Mouse (Mus musculus) layer of hippocampus, adult 18-20 months (tissue): ENCODE measurements around the gene Sdf2l1. TPM values are rescaled to one million over a fixed set of nuclear protein-coding genes. Genes with fewer than 3 reads are reported as not detected.
"Not testable (repeated sequence)": the region's sequence is repeated elsewhere in the genome, so short reads cannot be mapped to it uniquely, and the experiment has no call there.

Experiments used
- DNase-seq, 2 experiments: peaks; one replicate each; pipeline ENCODE4 v3.0.0; 2022; ENCODE audit warnings: low spot score in 2 of 2
- long read RNA-seq: library from polyadenylated mRNA; stranded (forward); transcript quantifications from one replicate; pipeline ENCODE4 v2.0.0, GENCODE M21; 2021
- total RNA-seq, 2 experiments: library from RNA; stranded (reverse); gene quantifications; 2 replicates each; pipeline ENCODE4 v1.2.3; 2021

The Sdf2l1 gene
- 10 to 100 TPM; 30.9 to 34.9 TPM for total RNA-seq
- long read RNA-seq, transcript Sdf2l1-201 (3 exons, 1,108 nt): major isoform, 19 of 19 reads
- long read RNA-seq, partial matches to known transcripts: 0 of 19 reads
- long read RNA-seq, other reads (novel, unspliced or antisense): 0 of 19 reads

DNA sequence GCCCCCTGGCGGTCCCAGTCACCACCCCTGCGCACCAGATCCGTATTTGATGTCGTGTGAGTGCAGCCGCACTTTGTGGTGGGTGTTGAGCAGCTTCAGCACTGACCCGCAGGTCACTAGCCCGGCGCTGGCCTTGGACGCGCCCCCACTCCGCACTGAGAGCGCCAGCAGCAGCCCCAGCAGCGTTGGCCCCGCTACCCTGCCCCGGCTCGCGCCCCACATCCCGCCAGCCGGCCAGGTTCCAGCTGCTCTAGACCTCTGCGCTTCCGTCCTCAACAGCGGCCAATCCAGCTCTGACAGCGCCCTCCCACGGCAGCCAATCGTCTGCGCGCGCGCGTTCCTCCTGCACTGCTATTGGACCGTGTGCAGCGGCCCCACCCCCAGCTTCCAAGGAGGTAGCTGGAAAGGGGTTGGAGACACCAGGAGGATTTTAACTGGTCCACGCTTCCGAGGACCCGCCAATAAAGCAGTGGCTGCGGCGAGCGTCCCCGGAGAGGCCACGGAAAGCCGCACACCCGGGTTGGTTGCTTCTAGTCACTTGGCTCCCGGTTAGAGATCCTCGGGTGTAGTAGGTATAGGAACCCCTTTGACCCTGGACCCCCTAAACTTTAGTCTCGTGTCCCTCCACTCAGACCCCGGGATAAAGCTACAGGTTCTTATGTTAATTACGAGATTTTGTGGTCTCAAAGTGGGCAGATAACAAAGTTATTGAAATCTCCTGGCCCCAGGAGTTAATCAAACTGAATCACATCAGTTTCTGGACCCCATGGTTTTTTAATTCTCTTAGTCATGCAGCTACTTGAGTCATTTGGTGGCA, at the start of gene Sdf2l1:
Gene Sdf2l1 (minus strand): TSS at position 295 of the 817 bp plus-strand sequence.
- DNase-seq: peak; percentile 96 to 99

DNA sequence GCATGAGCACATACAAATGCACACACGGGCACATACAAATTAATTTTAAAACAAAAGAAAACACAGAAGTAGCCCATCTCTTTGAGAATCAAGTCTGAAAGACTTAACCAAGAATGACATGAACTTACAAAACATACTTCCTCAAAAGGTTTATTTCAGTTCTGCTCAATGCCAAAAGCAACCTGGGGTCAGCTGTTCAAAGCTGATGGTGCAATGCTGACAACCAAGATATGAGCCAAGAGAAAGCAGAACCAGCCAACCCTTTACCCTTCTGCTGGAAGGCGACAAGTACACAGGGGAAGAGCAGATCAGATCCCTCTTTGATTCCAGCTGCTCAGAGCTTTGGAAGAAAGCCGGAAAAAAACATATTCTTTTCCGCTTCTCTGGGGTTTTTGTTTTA, 49.2 kb upstream of the Sdf2l1 start:
- no peak for DNase-seq

DNA sequence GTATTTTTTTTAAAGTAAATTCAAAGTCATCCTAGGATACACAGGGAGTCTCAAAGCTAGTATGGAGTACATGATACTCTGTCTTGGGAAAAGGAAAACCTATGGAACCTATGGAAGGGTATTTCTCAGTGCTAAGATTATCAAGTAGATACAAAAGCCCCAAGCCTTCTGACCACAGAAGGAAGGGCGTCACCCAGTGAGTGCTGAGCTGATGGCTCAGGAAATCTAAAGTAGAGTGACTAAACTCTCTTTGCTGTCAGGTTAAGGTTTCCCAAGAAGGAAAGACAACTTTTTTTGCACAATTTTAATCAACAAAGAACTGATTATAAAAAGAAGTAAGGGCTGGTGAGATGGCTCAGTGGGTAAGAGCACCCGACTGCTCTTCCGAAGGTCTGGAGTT, 47.5 kb upstream of the Sdf2l1 start:
- DNase-seq: no peak

DNA sequence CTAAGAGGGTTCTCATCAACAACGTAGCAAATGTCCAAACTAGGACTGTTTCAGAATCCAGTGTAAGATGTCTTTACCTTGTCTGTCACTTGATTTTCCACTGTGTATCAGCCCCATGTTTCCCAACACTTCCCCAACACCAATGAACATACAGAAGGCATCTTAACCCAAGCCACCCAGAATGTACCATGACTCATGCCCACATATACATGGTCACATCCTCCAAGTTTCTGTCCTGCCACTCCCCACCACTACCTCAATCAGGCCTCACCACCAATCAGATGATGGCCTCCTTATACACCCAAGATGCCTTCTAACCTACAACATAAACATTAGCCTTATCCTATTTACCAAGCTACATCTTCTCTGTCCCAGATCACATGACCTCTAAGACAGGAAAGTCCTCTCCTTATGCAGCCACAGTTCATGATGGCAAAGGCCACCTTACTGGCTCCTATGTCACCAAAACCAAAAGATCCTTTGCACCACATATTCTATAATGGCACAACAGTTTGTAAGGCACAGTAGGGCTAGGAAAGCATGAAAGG, 45.5 kb upstream of the Sdf2l1 start:
- DNase-seq: no peak

DNA sequence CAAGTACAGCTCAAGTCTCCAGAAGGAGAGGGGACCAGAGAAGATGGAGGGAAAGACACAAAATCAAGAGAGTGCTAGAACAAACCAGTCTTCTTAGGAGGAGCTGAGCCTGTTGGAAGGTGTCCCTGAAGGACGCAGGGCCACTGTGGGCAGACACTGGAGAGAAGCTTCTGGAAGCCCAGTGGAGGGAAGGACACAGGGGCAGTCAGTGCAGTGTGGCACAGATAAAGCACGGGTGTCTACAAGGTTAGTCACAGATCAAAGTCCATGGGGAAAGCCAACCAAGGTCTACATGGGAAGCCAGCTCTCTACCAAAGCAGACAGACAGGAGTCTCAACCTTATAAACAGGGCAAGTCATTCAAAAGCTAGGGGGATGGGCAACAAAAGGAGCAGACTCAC, 43.6 kb upstream of the Sdf2l1 start:
- DNase-seq: no peak

DNA sequence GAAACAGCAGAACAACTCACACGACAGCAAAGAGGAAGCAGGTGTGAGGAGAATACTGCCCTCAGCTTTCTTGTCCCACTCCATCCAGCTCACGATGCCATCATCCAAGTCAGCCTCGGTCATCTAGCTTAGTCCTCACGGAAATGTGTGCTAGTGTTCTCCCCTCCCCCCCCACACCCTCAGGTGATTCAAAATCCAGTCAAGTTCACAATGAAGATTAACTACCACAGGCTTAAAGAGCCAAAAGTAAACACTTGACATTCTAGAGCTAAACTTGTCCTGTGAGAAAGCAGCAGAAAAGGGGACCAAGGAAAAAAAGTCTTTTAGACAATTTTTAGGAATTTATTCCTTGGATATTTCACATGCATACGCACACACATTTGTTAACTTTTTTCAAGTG, 35.9 kb upstream of the Sdf2l1 start:
- no peak for DNase-seq

DNA sequence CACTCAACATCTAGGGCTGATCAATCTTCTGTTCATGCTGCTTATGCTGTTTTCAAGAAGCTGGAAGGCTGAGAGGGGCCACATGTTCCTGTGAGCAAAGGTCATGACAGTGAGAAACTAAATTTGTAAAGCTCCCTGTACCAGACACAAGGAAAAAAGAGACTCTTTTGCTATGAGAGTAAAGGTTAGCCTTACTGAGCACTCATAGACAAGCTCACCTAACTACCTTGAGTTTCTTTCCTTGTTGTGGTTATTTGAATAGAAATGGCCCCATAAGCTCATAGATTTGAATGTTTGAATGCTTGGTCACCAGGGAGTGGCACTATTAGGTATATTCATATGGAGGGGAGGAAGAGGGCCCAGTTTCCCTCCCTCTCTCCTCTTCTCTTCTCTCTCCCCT, 35.0 kb upstream of the Sdf2l1 start:
- no peak for DNase-seq

DNA sequence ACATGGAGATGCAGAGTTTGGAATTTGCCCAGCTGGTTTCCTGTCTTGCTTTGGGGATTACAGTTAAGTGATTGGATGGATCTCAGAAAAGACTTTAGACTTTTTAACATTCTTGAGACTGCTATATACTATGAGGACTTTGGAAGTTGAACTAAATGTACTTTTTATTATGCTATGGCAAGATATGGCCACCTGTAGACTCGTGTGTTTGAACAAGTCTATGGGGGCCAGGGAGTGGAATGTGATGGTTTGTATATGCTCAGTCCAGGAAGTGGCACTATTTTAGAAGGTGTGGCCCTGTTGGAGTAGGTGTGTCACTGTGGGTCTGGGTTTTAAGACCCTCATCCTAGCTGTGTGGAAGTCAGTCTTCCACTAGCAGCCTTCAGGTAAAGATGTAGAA, 33.3 kb upstream of the Sdf2l1 start:
- DNase-seq: not testable (repeated sequence)

DNA sequence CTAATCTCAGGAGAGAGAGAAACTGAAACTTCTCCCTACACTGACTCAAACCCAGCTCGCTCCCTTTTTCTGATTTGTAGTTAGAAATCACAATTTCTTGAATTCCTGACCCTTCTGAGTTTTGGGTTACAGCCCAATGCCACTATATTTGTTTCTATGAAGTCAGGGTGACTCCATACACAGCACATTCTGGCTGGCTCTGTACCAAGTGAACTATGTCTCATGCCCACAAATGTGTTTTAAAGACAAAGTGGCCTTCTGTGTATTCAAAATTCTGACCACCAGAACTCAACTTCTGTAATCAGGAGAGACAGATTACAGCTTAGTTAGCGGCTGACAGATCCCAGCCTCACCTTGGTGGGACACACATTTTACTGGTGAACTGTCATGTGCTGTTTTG, 22.2 kb upstream of the Sdf2l1 start:
- DNase-seq: no peak

DNA sequence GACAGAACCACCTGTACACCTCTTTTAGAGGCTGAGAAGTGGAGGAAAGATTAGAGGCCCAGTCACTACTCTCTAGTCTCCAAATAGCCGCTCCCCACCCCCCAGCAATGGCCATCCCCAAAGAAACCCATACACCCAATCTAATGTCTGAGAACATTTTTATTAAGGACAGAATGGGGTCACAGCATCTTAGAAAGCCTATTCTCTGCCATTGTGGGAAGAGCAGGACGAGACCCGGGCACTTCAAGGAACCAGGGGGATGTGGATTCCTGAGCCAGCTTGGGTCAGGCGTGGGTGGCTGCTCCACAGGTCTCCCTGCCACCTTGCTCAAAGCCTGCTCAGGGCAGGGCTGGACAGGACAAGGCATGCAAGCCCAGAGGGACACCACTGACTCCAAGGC, 19.7 kb upstream of the Sdf2l1 start:
- DNase-seq: no peak

DNA sequence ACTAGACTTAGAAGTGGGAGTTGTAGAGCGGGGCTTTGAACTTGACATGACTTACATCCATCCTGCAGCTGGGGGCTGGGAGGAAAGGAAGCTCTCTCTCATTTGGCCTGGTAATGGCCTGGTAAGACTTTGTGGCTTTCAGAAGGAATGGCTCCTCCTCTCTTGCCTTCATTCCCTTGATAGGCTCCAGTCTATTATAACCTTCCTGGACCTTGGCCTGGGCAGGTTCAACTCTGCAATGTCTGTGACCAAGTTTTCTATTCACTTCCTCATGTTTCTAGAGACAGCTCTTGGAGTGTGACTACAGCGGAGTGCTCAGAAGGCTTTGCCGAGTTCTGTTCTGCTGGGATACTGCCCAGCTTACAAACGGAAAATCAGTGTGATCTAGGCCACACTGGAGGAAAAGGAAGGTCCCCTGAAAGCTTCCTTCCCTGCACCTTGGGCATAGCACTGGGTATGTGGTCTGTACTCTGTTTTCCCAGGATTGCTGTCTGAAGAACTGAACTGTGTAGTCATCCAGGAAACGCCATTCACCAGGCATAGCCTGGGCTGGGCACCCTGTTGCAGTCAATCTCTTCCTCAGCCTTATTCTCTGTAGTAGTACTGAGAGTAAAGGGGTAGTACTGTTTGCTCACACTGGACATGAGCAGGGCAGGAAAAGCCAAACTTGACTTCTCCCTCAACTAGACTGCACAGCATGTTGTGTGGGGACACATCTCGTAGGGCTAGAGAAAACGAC, 18.5 kb upstream of the Sdf2l1 start:
- DNase-seq: no peak

DNA sequence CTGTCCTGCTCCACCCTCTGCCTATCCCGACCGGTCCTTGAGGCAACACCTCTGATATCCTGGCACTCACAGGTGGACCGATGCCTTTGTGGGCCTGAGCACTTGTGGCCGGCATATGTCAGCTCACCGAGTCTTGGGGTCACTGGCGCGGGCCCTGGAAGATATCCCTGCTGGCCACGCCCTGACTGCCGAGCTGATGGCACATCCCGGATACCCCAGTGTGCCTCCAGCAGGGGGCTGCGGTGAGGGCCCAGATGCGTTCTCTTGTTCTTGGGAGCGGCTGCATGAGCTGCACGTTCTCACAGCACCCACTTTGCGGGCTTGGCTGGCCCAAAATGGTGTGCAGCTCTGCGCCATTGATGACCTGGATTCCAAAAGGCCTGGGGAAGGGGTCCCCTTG, 15.9 kb upstream of the Sdf2l1 start:
- DNase-seq: no peak

DNA sequence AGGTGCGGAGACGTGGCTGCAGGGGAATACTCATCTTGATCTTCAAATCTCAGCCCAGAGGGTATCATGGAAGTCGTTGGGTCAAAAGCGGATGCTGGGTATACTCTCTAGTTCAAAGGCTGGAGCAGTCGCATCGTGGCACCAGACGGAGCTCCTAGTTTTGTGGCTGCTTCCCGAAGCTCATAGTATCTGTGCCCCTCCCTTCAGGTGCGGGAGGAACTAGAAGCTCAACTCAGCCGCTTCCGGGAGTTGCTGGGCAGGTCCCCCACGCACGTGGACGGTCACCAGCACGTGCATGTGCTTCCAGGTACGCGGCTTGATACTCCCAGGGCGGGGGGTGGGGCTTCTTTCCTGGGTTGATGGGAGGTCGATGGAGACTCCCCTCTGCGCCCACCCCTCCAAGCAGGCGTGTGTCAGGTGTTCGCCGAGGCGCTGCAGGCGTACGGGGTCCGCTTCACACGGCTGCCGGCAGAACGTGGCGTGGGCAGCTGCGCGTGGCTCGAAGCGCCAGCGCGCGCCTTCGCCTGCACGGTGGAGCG, 15.3 kb upstream of the Sdf2l1 start:
- peak in 1 of 2 experiments; percentile 29 for DNase-seq

DNA sequence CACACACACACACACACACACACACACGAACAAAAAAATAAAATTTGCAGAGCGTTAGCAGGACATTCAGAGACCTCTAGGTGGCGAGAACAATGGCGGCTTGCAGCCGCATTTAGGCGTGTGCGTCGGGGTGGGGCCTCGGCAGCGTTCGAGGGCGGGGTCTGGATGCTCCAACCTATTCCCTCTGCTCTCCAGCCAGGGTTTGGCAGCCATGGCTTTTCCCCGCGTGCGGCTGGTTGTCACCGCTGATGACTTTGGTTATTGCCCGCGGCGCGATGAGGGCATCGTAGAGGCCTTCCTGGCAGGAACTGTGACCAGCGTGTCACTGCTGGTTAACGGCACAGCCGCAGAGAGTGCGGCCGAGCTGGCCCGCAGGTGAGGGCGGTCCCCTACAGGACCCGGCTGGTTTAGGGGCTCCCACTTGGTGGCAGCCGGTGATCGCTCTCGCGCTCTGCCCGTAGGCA, 14.6 kb upstream of the Sdf2l1 start, which contains the start of gene Ccdc116:
Gene Ccdc116 (minus strand): TSS at position 458 of the 464 bp plus-strand sequence.
- DNase-seq: peak; percentile 78 to 88

DNA sequence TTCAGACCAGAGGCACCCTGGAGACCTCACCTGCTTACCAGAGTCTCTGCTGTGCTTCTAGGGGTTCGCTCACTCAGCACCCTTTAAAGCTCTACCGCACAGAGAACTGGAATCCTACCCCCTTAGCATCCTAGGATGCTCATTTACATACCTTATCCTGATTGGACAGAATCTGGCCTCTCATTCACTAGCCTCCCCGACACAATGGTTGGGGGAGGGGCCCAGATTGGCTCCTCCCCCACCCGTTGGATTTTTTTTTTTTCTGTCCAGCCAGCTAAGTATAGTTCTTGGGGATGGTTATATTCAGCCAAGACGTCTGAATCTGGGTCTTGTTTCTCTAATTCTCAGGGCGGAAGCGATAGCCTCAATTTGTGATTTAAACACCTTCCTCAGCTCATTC, 12.2 kb upstream of the Sdf2l1 start, which contains the start of gene Ydjc:
Gene Ydjc (plus strand): TSS at position 283 of the 400 bp plus-strand sequence.
- DNase-seq: no peak

DNA sequence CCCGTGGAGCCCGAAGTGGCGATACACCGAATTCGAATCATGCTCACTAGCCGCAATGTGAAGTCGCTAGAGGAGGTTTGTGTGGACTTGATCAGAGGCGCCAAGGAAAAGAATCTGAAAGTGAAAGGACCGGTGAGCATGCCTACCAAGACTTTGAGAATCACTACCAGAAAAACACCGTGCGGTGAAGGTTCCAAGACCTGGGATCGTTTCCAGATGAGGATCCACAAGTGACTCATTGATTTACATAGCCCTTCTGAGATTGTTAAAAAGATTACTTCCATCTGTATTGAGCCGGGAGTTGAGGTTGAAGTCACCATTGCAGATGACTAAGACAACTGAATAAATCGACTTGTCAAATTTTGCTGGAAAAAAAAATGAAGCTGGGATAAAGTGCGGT, 5.2 kb upstream of the Sdf2l1 start:
- DNase-seq: no peak

DNA sequence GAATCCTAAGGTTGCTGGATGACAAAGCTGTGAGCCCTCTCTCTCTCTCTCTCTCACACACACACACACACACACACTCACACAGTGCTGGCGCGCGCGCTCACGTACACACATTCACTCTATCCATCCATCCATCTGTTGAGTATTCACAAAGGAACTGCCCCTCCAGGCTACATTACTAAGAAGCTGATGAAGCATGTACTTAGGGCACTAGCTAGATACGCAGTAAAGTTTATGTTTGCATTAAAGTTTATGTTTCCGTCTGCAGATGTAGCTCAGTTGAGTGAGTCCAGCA, 670 bp upstream of the Sdf2l1 start:
- no peak for DNase-seq

DNA sequence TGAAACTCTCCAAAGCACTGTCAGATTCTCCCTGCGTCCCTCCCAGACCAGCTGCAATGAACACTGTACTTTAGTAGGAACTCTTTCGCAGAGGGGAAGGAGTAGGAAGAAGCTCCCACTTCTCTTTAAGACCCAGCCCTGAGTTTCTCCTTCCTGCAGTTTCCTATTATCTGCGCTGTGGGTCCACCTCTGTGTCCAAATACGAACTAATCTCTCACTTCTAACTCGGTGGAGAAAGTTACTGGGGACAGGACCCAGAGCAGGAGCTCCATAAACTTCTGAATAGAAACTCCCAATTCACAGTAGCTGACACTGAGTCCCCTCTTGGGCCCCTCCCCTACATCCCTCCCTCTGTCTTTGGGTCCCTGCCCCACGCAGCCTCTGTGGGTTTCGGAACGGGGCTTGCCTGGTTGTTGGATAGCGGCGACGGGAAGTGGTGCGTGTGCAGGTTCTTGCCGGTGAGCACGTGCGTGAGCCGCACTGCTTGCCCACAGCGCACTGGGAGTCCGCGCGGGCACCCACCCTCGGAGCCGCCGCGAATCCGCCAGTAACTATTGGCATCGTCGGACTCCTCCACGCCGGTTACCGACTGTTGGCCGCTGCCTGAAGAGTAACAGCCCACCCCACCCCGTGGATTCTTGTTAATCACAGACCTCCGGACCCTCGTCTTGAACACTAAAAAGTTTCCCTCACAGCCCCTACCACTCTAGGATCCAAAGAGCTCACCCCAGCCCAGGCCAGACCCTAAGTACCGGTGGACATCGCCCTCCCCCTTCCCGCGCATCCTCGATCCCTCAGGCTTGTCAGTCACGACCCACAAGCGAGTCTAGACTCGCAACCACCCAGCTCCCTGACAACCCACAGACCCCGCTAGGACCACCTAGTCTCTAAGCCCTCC, 743 bp downstream of the Sdf2l1 start:
- DNase-seq: peak in 1 of 2 experiments; percentile 30

DNA sequence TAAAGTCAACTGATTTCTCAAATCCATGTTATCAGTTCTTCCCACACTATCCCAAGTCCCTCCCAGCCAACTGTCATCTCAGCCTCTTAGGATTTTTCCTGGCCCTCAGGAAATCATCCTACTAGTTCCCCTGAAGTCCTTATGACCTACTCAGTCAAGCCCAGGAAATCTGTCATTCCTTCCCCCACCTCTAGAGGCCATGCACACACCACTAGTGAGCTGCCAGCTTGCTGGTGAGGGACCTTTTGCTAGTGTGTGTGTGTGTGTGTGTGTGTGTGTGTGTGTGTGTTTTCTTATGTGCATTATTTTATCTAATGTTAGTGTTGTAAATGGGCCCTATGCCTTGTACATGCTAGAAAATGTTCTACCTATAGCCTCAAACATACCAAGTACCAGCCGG, 4.9 kb downstream of the Sdf2l1 start:
- peak in 1 of 2 experiments; percentile 67 for DNase-seq

DNA sequence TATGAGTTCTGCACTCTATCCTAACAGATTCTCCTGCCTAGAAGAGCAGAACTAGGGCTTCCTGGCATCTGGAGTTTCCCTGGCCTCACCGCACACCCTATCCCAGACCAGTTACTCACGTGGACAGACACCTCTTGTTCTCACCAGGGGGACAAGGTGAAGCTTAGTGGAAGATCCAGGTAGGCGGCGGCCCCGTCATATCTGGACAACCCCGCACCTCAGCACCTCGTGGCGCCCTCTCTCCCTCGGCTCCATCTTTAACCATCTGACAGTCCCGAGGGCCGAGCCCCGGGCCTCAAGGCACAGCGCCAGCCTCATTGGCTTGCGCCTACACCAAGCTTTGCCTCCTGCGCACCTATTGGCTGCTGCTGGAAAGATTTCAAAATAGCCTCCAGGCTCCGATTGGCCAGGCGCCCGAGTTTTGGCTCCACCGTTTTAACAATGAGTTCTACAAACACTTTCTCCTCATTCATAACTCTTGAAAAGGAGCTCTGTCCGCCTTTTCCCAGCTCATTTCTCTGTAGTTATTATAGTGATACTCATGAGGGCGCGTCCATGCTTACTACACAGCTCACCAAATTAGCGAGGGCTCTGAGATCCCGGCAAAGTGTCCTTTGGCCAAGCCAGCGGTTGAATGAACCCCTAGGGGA, 7.2 kb downstream of the Sdf2l1 start, which contains the start of gene 2610318N02Rik:
Gene 2610318N02Rik (minus strand): TSS at position 297 of the 650 bp plus-strand sequence.
- peak; percentile 42 to 56 for DNase-seq
